Mouse (Mus musculus) bone marrow macrophage, adult 2 months (primary cell): ENCODE measurements around the gene Timm50.

Experiments
- CTCF ChIP-seq: IDR thresholded peaks from 2 replicates; pipeline ENCODE4 v1.5.1; 2012; ENCODE audit warnings: low read depth, mild to moderate bottlenecking, low read length, moderate library complexity
- POLR2A ChIP-seq: IDR thresholded peaks from 2 replicates; pipeline ENCODE4 v1.6.1; 2012; ENCODE audit warnings: mild to moderate bottlenecking, low read depth, low read length, borderline replicate concordance

DNA sequence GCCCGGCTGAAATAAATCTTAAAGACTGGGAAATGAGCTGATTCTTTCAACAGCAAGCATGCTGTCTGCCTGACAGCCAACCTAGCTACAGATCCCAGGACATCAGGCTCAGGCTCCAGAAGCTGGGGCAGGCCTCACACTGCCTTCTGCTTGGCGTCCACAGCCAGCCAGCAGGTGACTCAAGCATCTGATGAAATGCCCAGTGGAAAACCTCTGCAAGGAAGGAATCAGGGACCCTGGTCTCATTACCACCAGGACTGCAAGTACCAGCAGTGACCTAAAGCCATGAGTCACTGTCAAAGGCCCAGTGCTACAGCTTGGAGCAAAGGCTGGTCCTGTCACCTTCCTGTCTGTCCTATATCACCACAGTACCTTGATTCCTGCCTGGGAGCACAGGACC, 23.6 kb upstream of the Timm50 start:
- TF ChIP-seq POLR2A (no peak), CTCF (no peak)
